Mouse (Mus musculus) small intestine, adult 2 months (tissue): ENCODE results near the gene Brf1. TPM values are rescaled to one million over a fixed set of nuclear protein-coding genes. Genes with fewer than 3 reads are reported as not detected.

ENCODE experiments used
- H3K27ac ChIP-seq: fragments of 200-500 bp; 2 replicates; pipeline ENCODE4 v1.5.1; 2012; ENCODE audit warnings: low read depth, low read length, control low read depth, inconsistent platforms; ENCODE audit not compliant: insufficient read depth
- H3K27me3 ChIP-seq: fragments of 200-500 bp; 2 replicates; pipeline ENCODE4 v1.6.1; 2012; ENCODE audit warnings: mild to moderate bottlenecking, moderate library complexity, low read length, inconsistent platforms; ENCODE audit not compliant: control insufficient read depth, insufficient read depth
- H3K36me3 ChIP-seq: fragments of 200-500 bp; 2 replicates; pipeline ENCODE4 v1.6.1; 2012; ENCODE audit warnings: mild to moderate bottlenecking, low read length, control low read depth, inconsistent platforms; ENCODE audit not compliant: control insufficient read depth, insufficient read depth
- H3K4me1 ChIP-seq: fragments of 200-500 bp; 2 replicates; pipeline ENCODE4 v1.6.1; 2012; ENCODE audit warnings: low read length, inconsistent platforms, mixed read lengths; ENCODE audit not compliant: control insufficient read depth, insufficient read depth, insufficient read length
- H3K4me3 ChIP-seq: fragments of 200-500 bp; 2 replicates; pipeline ENCODE4 v1.5.1; 2012; ENCODE audit warnings: low read depth, mild to moderate bottlenecking, control low read depth, inconsistent platforms, low read length, moderate library complexity
- CTCF ChIP-seq: fragments of 200-500 bp; IDR thresholded peaks from 2 replicates; pipeline ENCODE4 v1.5.1; 2012; ENCODE audit warnings: low read depth, mild to moderate bottlenecking, control low read depth, inconsistent platforms, low read length, moderate library complexity, mixed read lengths; ENCODE audit not compliant: insufficient replicate concordance, insufficient read length; ENCODE audit errors: extremely low read depth
- POLR2A ChIP-seq: fragments of 200-500 bp; IDR thresholded peaks from 2 replicates; pipeline ENCODE4 v1.6.1; 2012; ENCODE audit warnings: low read depth, mild to moderate bottlenecking, control low read depth, inconsistent platforms, low read length, moderate library complexity
- WGBS: fragments of 180-500 bp; shearing (Covaris S2); methylation state at CpG from one replicate; pipeline ENCODE4 v1.1.7; 2018; 5-methylcytosine and 5-hydroxymethylcytosine counted together
- polyA plus RNA-seq: library from polyadenylated mRNA; depleted of rRNA; stranded (reverse); fragments of >200 nt; gene quantifications from 2 replicates; pipeline ENCODE4 v1.2.3, GENCODE M21; 2012

Gene Brf1
- polyA plus RNA-seq, 1 experiment, result 95.6 TPM

GRCm38 (mm10) chr12:112961428-112961827 is 39.1 kb downstream of the Brf1 start:
- Histone ChIP-seq H3K27ac (no peak overlapping the region), H3K4me3 (no peak overlapping the region), H3K36me3 (peaks cover 59% of the 10 kb centered on the region), H3K4me1 (no peaks in the 10 kb centered on the region), H3K27me3 (no peaks in the 10 kb centered on the region)
- WGBS, result 70% methylated on average over 7 of the region's 7 CpGs
- no peak for TF ChIP-seq POLR2A

- no peak overlapping the region for H3K4me3 ChIP-seq
- WGBS, result 83% methylated on average over 8 of the region's 8 CpGs
- no peak overlapping the region for H3K27ac ChIP-seq
- no peak for TF ChIP-seq CTCF
- no peak for TF ChIP-seq POLR2A
- H3K27me3 ChIP-seq, result no peaks in the 10 kb centered on the region
- peaks cover 44% of the 10 kb centered on the region for H3K36me3 ChIP-seq
- peaks cover 2% of the 10 kb centered on the region; the same call in 1 of the 2 replicates for H3K4me1 ChIP-seq
These were observed 41.1 kb downstream of the Brf1 start for GRCm38 (mm10) chr12:112959421-112959820.

DNA sequence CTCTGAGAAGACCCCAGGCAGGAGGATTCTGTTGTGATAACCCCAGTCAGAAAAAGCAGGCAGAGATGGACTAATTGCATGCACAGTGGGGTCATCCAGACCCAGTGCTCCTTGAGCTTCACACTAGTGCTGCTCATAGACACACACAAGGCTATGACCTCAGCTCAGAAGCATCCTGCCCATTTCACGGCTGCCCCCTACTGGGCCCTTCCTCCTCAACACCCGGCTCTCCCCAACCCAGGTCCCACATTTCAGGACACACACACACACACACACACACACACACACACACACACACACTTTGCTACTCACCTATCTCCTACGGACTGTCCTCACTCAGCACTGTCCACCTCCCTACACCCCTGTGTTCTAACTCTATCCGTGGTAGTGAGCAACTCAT is 42.2 kb downstream of the Brf1 start:
- 33% methylated on average over 4 of the region's 4 CpGs for WGBS
- no peak overlapping the region for H3K4me3 ChIP-seq
- no peaks in the 10 kb centered on the region for H3K27me3 ChIP-seq
- no peak overlapping the region for H3K27ac ChIP-seq
- TF ChIP-seq POLR2A (no peak), CTCF (0 out of 2 replicates have a peak, but pooled peaks have one; percentile 36)
- peaks cover 5% of the 10 kb centered on the region for H3K4me1 ChIP-seq
- peaks cover 34% of the 10 kb centered on the region for H3K36me3 ChIP-seq

GRCm38 (mm10) chr12:112955800-112956199 is 44.7 kb downstream of the Brf1 start:
- Histone ChIP-seq H3K27me3 (no peaks in the 10 kb centered on the region), H3K4me1 (peaks cover 23% of the 10 kb centered on the region), H3K4me3 (no peak overlapping the region), H3K27ac (no peak overlapping the region), H3K36me3 (peaks cover 9% of the 10 kb centered on the region; the same call in 1 of the 2 replicates)
- TF ChIP-seq CTCF (peak; percentile 83; the same call in 1 of the 2 replicates), POLR2A (no peak)
- WGBS, result 30% methylated on average over 4 of the region's 4 CpGs

GRCm38 (mm10) chr12:112952926-112953565 is 47.5 kb downstream of the Brf1 start:
- no peak for TF ChIP-seq CTCF
- TF ChIP-seq POLR2A, result no peak
- H3K27me3 ChIP-seq, result 0 out of 2 replicates have a peak, but pooled peaks cover 6% of the 10 kb centered on the region
- peaks cover 28% of the 10 kb centered on the region for H3K4me1 ChIP-seq
- no peak overlapping the region for H3K4me3 ChIP-seq
- H3K36me3 ChIP-seq, result no peaks in the 10 kb centered on the region
- peak overlapping the region; percentile 34 for H3K27ac ChIP-seq
- 56% methylated on average over 3 of the region's 3 CpGs for WGBS

DNA sequence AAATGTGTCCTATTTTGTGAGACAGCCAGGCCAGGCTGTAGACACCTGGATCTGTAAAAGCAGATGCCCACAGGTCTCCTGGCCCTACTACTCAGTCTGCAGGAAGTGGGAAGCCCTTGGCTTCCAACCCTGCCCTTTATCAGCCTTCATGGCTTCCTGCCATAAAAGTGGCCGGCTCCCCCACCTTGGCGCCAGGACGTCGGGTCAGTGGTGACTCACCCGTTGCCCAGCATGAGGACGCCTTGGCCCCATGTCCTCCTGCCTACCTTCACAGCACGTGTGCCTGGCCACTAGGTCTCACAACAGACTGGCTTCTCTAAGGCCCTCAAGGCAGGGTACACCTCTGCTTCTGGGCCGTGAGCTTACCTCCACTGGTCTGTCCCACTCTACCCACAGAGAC is 48.1 kb downstream of the Brf1 start:
- Histone ChIP-seq H3K4me3 (no peak overlapping the region), H3K27me3 (0 out of 2 replicates have a peak, but pooled peaks cover 6% of the 10 kb centered on the region), H3K36me3 (no peaks in the 10 kb centered on the region), H3K27ac (peak overlapping the region; percentile 34), H3K4me1 (peaks cover 28% of the 10 kb centered on the region)
- WGBS, result 19% methylated on average over 8 of the region's 8 CpGs
- no peak for TF ChIP-seq POLR2A
- TF ChIP-seq CTCF, result no peak

- H3K27ac ChIP-seq, result no peak overlapping the region
- peaks cover 28% of the 10 kb centered on the region for H3K4me1 ChIP-seq
- no peak for TF ChIP-seq POLR2A
- TF ChIP-seq CTCF, result no peak
- WGBS, result 29% methylated on average over 7 of the region's 7 CpGs
- 0 out of 2 replicates have a peak, but pooled peaks cover 6% of the 10 kb centered on the region for H3K27me3 ChIP-seq
- H3K4me3 ChIP-seq, result no peak overlapping the region
- H3K36me3 ChIP-seq, result no peaks in the 10 kb centered on the region
These were observed 49.2 kb downstream of the Brf1 start for GRCm38 (mm10) chr12:112951150-112951842.
